Mouse (Mus musculus) fibroblast of lung, adult 2 months (primary cell): ENCODE measurements around the gene Galnt9.
A peak's percentile ranks its signal among the peaks of the same experiment; 100 is the strongest.

Experiments used
- DNase-seq: peaks from one replicate; pipeline ENCODE4 v3.0.0-alpha.2; 2011; ENCODE audit warnings: low read depth

The Galnt9 gene

GRCm38 (mm10) chr5:110543951-110544690, at the start of gene Galnt9:
Gene Galnt9, plus strand, starts transcription at chr5:110544355.
- no peak for DNase-seq

DNA sequence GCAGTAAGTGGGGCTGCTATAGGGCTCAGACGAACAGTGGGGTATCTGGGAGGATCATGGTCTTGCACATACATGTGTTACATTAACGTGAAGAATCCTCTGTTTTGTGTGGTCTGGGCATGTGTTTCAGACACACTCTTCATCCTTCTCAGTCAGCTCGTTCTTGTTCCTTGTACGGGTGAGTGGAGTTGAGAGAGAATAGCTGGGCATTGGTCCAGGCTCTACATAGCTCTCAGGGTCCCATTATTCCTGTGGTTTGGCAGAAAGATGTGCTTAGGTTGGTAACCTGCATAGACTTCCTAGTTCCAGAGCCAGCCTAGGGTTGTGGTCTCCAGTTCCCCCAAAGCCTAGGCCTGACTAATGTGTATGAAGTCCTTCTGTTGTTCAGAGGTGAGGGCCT, 49.8 kb upstream of the Galnt9 start:
- DNase-seq = peak; percentile 14

- no peak for DNase-seq
These were observed 49.1 kb upstream of the Galnt9 start for GRCm38 (mm10) chr5:110495051-110495450.

GRCm38 (mm10) chr5:110497556-110497955, 46.6 kb upstream of the Galnt9 start:
- no peak for DNase-seq

- DNase-seq = no peak
These were observed 46.1 kb upstream of the Galnt9 start for GRCm38 (mm10) chr5:110498071-110498470.

GRCm38 (mm10) chr5:110500233-110500632, 43.9 kb upstream of the Galnt9 start:
- DNase-seq = no peak

DNA sequence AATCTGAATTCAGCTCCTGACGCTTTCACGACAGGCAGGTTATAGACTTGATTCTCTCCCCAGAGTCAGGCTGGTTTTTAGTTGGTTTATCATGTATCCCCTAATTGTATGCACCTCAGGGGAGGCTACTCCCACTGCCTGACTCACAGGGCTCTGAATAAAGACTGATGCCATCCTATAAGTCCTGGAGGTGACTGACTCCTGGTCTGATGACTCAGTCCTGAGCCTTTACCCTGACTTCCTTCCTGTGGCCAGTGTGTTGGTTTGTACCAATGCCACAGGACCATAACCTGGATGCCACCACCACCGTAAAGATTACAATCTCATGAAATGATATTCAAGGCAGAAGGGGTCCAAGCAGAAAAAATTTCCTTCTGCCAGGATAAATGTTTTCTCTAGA, 40.8 kb upstream of the Galnt9 start:
- DNase-seq = no peak

- no peak for DNase-seq
These were observed 38.4 kb upstream of the Galnt9 start for GRCm38 (mm10) chr5:110505611-110506294.

- DNase-seq = no peak
These were observed 37.9 kb upstream of the Galnt9 start for GRCm38 (mm10) chr5:110506295-110506616.

GRCm38 (mm10) chr5:110506856-110507255, 37.3 kb upstream of the Galnt9 start:
- no peak for DNase-seq

DNA sequence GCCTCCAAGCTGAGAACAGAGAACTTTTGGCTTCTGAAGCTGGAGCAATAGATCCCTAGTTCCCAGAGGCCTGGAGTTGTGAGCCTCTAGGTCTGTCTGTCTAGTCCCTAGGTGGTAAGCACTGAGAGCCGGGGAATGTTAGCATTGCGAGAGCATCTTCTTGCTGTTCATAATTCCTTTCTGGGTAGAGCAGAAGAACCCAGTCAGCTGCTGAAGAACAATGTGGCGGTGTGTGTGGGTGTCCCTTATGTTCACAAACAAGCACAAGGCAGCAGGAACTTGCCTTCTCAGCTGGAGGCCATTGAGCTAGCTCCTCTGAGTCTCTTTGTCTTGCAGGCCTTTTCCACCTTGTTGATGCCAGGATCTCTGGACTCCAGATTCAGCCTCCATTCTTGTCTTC, 36.2 kb upstream of the Galnt9 start:
- no peak for DNase-seq

DNA sequence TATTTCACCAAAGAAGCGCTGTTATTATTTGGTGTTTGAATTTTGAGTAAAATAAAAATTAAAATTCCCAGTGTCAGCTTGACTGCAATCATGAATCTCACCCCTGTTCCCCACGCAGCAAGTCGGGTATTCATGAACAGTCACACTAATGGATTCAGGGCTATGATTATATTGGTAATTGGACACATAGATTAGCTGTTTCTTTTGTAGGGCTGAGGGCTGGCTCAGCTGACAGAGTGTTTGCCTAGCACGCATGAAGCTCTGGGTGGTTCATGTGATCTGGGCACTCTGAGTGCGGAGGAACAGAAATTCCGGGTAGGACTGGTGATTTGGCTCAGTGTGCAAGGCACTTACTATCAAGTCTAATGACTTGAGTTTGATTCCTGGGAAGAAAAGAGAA, 33.8 kb upstream of the Galnt9 start:
- DNase-seq = no peak

DNA sequence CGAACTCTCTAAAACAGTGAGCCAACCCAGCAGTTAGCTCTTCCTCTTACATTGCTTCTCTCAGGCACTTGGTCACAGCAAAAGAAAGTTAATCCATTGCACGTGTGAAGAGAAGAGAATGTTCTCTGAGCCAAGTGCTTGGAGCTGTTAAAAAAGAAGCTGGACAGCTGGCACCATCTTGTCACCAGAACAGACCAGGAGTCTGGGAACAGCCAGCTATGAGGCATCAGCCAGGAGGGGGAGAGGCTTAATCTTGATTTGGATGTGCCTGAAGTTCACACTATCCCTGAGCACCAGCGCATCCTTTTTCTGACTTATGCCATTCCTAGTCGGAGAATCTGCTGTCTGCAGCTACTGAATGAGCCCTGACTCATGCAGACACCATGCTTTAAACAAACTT, 30.4 kb upstream of the Galnt9 start:
- DNase-seq = no peak

GRCm38 (mm10) chr5:110514694-110515093, 29.5 kb upstream of the Galnt9 start:
- DNase-seq = no peak

- no peak for DNase-seq
These were observed 27.8 kb upstream of the Galnt9 start for GRCm38 (mm10) chr5:110516390-110516789.

GRCm38 (mm10) chr5:110518086-110518783, 25.9 kb upstream of the Galnt9 start:
- DNase-seq = no peak

GRCm38 (mm10) chr5:110520974-110521373, 23.2 kb upstream of the Galnt9 start:
- no peak for DNase-seq

DNA sequence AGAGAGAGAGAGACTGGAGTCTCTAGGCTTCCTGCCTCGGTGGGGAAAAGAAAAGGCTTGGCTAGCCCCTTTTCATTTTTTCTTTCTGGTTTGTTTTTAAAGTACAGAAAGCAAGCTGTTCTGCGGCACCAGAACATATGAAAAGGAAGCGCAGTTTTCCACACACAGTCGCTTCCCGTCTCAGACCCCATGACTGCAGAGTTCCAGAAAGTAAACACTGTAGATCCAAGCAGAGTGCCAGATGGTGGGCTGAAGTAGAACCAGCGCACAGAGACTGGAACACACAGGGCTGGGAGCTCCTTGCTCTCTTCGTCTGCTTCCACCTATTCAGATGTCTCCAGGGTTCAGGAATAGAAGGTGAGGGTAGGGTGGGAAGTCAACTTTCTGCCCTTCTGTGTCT, 22.3 kb upstream of the Galnt9 start:
- DNase-seq = no peak

GRCm38 (mm10) chr5:110523296-110523695, 20.9 kb upstream of the Galnt9 start:
- DNase-seq = no peak

- no peak for DNase-seq
These were observed 18.5 kb upstream of the Galnt9 start for GRCm38 (mm10) chr5:110525701-110526100.

DNA sequence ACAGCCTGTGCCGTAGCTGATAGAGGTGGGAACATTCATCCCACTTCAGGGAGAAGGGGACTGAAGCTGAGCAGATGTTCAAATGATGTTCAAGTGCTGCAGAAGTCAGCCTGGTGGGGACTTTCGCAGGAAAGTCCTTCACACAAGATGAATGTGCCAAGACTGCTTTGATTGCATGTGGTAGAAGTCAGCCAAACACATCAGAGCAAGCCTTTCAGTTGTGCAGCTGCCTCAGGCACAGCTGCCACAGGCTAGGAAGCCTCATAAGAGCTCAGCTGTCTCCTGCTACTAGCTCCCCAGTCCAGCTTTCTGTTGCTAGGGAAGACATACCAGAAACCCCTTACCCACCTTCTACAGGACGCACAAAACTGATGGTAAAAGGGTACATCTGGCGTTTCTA, 17.6 kb upstream of the Galnt9 start:
- no peak for DNase-seq

DNA sequence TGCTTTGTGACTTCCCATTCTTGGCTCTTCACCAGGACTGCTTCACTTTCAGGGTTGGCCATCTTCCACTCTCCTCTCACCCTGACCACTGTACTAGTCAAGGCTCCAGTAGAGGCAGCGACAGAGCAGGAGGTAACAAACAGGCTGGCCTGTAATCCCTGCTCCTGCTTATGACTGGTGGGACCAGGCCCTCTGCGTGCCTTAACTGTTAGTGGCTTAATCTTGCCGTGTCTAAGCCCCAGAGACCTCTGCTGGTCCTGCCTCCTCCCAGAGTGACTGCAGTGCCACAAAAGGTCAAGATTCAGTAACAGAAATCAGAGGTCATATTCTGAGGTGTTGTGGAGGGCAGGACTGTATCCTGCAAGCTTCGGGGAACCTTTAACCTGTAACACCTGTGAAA, 13.1 kb upstream of the Galnt9 start:
- no peak for DNase-seq

GRCm38 (mm10) chr5:110534402-110534801, 9.8 kb upstream of the Galnt9 start:
- no peak for DNase-seq
